10 mouse cellular contexts compared by ENCODE assay signal in genomic region chr9:71567391-71567790, GRCm38 (mm10).
"Had no signal": no experiment of that assay in that cellular context is flagged by ENCODE, and none has a peak within 500 bp of the region (broad histone marks: within the 10 kb centered on the region; RNA-seq: fewer than 3 reads in every experiment).

No protein-coding gene starts in this region.

- H3K9me3 ChIP-seq: kidney, embryonic 15.5 days; limb, embryonic 15.5 days; liver, embryonic 12.5 days; midbrain, embryonic 10.5 days; neural tube, embryonic 15.5 days had no signal

- H3K4me2 ChIP-seq: kidney, embryonic 15.5 days; limb, embryonic 15.5 days; liver, embryonic 12.5 days; neural tube, embryonic 15.5 days had no signal

- H3K27ac ChIP-seq: left cerebral cortex, adult 2 months; liver, embryonic 12.5 days; midbrain, embryonic 10.5 days; neural tube, embryonic 15.5 days had no signal

- ATAC-seq: liver, embryonic 12.5 days had no signal

- H3K9ac ChIP-seq: kidney, embryonic 15.5 days; limb, embryonic 15.5 days; liver, embryonic 12.5 days; neural tube, embryonic 15.5 days had no signal

- H3K36me3 ChIP-seq: kidney, embryonic 15.5 days; limb, embryonic 15.5 days; liver, embryonic 12.5 days; midbrain, embryonic 10.5 days; neural tube, embryonic 15.5 days had no signal

- DNase-seq: midbrain, embryonic 14.5 days; right cerebral cortex, adult 18-20 months; right cerebral cortex, postnatal 25 days had no signal

- H3K27me3 ChIP-seq: kidney, embryonic 15.5 days; limb, embryonic 15.5 days; liver, embryonic 12.5 days; neural tube, embryonic 15.5 days had no signal

- H3K4me3 ChIP-seq: kidney, embryonic 15.5 days; left cerebral cortex, adult 2 months; limb, embryonic 15.5 days; liver, embryonic 12.5 days; midbrain, embryonic 10.5 days; myocyte; neural tube, embryonic 15.5 days had no signal
